Mouse (Mus musculus): ENCODE data around the gene Aspdh.

- TF ChIP-seq CTCF (IDR thresholded peaks at IDR 0.05; ENCODE audit: insufficient read depth, low read length) (no peak), POLR2A (IDR thresholded peaks at IDR 0.05; ENCODE audit: borderline replicate concordance, extremely low read depth, low read depth, low read length) (no peak)
Observed at GRCm38 (mm10) chr7:44428171-44428950, 36.8 kb upstream of the Aspdh start.
